Mouse (Mus musculus): ENCODE measurements around the gene Trf.

GRCm38 (mm10) chr9:103185946-103186345, 44.3 kb downstream of the Trf start:
- TF ChIP-seq CTCF (IDR thresholded peaks at IDR 0.05; ENCODE audit: low read depth): no peak
- no peak for TF ChIP-seq EP300 (optimal IDR thresholded peaks at IDR 0.05)
